Mouse (Mus musculus): ENCODE results near the gene Prss36. TPM values are rescaled to one million over a fixed set of nuclear protein-coding genes. Genes with fewer than 3 reads are reported as not detected.

Gene Prss36
- polyA plus RNA-seq, 1 experiment: 15.9 TPM

DNA sequence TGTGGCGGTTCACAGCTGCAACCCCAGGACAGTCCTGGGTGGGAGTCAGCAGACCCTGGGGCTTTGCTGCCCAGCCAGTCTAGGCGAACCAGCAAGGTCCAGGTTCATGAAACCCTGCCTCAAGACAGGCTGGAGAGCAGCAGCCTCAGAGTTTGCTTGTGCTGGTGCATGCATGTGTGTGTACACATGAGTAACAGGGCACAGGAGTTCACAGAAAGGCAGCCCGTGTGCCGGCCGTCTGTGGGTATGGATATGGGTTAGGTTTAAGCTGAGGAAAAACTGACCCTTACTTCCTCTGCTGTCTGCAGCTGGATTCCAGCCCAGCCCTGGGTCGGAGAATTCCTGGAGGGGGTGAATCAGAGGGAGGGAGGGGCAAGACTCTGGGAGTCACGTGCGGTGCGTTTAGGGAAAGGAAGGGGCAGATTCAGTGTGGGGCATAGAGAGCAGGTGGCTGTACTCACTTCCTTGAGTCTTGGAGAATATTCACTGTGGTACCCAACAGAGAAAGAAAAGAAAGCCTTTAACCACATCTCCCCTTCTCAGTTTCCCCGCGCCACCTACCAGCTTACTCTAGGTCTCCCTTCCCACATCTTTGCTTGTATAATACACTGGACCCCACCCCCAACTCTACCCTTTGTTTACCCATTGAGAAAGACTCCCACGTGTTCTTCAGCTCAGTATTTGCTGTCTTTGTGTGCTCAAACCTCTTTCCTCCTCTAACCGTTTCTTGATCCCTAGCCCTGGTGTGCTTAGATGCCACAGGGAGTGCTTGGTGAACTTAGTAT, 15.0 kb downstream of the Prss36 start:
- no peaks in the 10 kb centered on the region for H3K27me3 ChIP-seq (ENCODE audit: control insufficient read depth, insufficient read depth, low read length)
- 46% methylated on average over 13 of the region's 13 CpGs for WGBS

DNA sequence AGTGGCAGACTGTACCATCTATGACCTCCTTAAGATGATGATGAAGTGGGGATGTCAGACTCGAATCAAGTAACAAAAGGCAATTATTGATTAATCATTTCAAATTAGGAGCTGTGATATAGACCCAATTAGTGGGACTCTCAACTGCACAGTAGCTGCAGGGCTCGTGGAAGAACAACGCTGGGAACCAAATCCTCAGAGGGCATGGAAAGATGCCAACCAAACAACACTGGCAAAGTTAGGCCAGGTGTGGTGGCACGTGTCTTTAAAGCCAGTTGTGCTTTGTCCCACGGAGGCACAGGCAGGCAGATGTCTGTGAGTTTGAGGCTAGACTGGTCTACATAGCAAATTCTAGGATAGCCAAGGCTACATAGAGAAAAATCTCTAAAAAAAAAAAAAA, 15.9 kb downstream of the Prss36 start:
- Histone ChIP-seq H3K4me1 (ENCODE audit: control insufficient read depth, insufficient read depth, low read length) (no peaks in the 10 kb centered on the region), H3K4me3 (replicated peaks; ENCODE audit: insufficient read depth, low read depth, low read length) (no peak overlapping the region), H3K27ac (ENCODE audit: insufficient read depth, low read length) (no peak overlapping the region), H3K27me3 (ENCODE audit: control insufficient read depth, insufficient read depth, low read length) (no peaks in the 10 kb centered on the region)
- TF ChIP-seq POLR2A (IDR thresholded peaks at IDR 0.05; ENCODE audit: borderline replicate concordance, insufficient read depth, low read length) (no peak), CTCF (IDR thresholded peaks at IDR 0.05; ENCODE audit: borderline replicate concordance, insufficient read depth, low read depth, low read length) (no peak)
- 72% methylated on average over 5 of the region's 5 CpGs for WGBS
- DNase-seq: no peak

More for the DNA sequence above, 15.0 kb downstream of the Prss36 start:
- no peaks in the 10 kb centered on the region for H3K4me1 ChIP-seq (ENCODE audit: control insufficient read depth, insufficient read depth, low read length)
- H3K27ac ChIP-seq (ENCODE audit: insufficient read depth, low read length): no peak overlapping the region
- no peak overlapping the region for H3K4me3 ChIP-seq (replicated peaks; ENCODE audit: insufficient read depth, low read depth, low read length)
- TF ChIP-seq CTCF (IDR thresholded peaks at IDR 0.05; ENCODE audit: borderline replicate concordance, insufficient read depth, low read depth, low read length): no peak
- TF ChIP-seq POLR2A (IDR thresholded peaks at IDR 0.05; ENCODE audit: borderline replicate concordance, insufficient read depth, low read length): no peak
- no peak for DNase-seq

DNA sequence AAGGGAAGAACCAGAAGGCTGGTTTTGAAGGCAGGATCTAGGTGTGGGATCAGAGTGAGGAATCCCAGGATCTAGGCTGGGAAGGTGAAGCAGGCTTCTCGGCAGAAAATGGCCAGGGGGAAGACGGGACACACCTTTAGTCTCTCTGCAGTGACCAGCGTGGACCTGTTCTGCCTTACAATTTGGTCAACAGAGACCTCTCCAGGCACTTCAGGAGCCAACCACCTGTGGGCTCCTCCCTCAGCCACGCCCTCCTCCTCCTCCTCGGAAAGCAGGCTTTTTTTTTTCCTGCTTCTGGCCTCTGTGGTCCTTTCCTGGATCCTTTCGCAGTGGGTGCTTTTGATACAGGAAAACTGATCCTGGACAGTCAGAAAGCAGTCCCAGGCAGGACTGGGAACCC, 16.6 kb downstream of the Prss36 start, which contains the start of gene Prss8:
TSS of gene Prss8 (minus strand) at position 182 of the 400 bp plus-strand sequence.
- no peak for TF ChIP-seq CTCF (IDR thresholded peaks at IDR 0.05; ENCODE audit: borderline replicate concordance, insufficient read depth, low read depth, low read length)
- TF ChIP-seq POLR2A (IDR thresholded peaks at IDR 0.05; ENCODE audit: borderline replicate concordance, insufficient read depth, low read length): no peak
- H3K27ac ChIP-seq (ENCODE audit: insufficient read depth, low read length): no peak within 1 kb of the TSS
- H3K4me3 ChIP-seq (replicated peaks; ENCODE audit: insufficient read depth, low read depth, low read length): no peak within 1 kb of the TSS
- no peaks in the 10 kb centered on the region for H3K4me1 ChIP-seq (ENCODE audit: control insufficient read depth, insufficient read depth, low read length)
- 14% methylated on average over 6 of the region's 6 CpGs for WGBS
- H3K27me3 ChIP-seq (ENCODE audit: control insufficient read depth, insufficient read depth, low read length): no peaks in the 10 kb centered on the region
- DNase-seq: no peak

DNA sequence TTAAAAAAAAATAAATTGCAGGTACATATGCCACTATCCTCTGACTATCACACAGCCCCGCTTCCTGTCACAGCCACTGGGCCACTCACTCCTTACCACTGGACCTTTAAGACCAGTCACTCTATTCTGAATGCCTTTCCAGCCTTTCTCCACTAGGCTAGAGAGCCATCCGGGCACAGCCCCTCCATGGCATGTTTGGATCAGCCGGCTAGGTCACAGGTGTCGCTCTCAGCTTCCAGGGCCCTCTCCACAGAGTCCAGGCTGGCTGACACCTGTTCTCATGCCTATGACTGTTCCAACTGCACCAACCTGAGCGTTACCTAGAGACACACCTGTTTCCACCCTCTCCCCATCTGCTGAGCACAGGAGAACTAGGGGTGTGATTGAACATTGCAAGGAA, 17.9 kb downstream of the Prss36 start:
- Histone ChIP-seq H3K27me3 (ENCODE audit: control insufficient read depth, insufficient read depth, low read length) (no peaks in the 10 kb centered on the region), H3K4me3 (replicated peaks; ENCODE audit: insufficient read depth, low read depth, low read length) (no peak overlapping the region), H3K4me1 (ENCODE audit: control insufficient read depth, insufficient read depth, low read length) (no peaks in the 10 kb centered on the region), H3K27ac (ENCODE audit: insufficient read depth, low read length) (no peak overlapping the region)
- no peak for TF ChIP-seq CTCF (IDR thresholded peaks at IDR 0.05; ENCODE audit: borderline replicate concordance, insufficient read depth, low read depth, low read length)
- TF ChIP-seq POLR2A (IDR thresholded peaks at IDR 0.05; ENCODE audit: borderline replicate concordance, insufficient read depth, low read length): no peak
- no peak for DNase-seq
- WGBS: 27% methylated on average over 5 of the region's 5 CpGs

DNA sequence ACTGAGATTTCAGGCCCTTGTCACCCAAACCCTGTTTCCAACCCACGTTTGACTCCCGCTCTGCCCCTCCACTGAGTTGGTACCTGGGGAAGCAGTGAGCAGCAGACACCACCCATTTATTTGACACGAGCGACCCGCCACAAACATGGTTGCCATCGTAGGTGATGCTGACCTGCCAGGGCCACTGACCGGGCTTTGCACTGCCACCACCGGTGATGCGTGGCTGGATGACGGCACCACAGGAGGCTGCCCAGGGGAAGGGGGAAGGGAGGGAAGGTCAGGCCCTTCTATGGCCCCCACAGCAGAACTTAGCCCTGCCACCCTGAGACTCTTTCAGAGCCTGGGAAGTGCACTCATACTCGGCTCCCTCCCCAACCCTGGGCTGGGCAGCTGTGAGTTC, 18.8 kb downstream of the Prss36 start:
- no peak overlapping the region for H3K4me3 ChIP-seq (replicated peaks; ENCODE audit: insufficient read depth, low read depth, low read length)
- 74% methylated on average over 11 of the region's 11 CpGs for WGBS
- H3K27me3 ChIP-seq (ENCODE audit: control insufficient read depth, insufficient read depth, low read length): no peaks in the 10 kb centered on the region
- no peak overlapping the region for H3K27ac ChIP-seq (ENCODE audit: insufficient read depth, low read length)
- TF ChIP-seq CTCF (IDR thresholded peaks at IDR 0.05; ENCODE audit: borderline replicate concordance, insufficient read depth, low read depth, low read length) (no peak), POLR2A (IDR thresholded peaks at IDR 0.05; ENCODE audit: borderline replicate concordance, insufficient read depth, low read length) (no peak)
- no peaks in the 10 kb centered on the region for H3K4me1 ChIP-seq (ENCODE audit: control insufficient read depth, insufficient read depth, low read length)
- no peak for DNase-seq

DNA sequence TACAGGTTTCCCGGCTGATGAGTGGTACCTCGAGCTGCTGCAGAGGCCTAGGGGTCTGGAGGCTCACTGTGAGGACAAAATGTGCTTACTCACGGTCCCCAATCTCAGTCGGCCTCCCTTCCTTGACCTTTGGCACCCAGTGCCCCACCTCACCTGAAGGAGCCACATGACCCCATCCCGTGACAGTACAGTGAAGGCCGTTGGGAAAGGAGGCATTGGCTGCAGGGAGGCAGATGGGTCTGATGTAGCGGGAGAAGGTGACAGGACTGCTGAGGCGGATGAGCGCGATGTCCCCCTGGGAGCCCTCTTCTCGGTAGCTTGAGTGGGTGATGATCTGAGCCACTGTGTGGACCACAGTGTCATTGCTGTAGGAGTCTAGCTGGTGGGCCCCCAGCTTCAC, 19.7 kb downstream of the Prss36 start:
- H3K4me1 ChIP-seq (ENCODE audit: control insufficient read depth, insufficient read depth, low read length): no peaks in the 10 kb centered on the region
- 73% methylated on average over 11 of the region's 11 CpGs for WGBS
- no peak overlapping the region for H3K27ac ChIP-seq (ENCODE audit: insufficient read depth, low read length)
- no peak for TF ChIP-seq CTCF (IDR thresholded peaks at IDR 0.05; ENCODE audit: borderline replicate concordance, insufficient read depth, low read depth, low read length)
- no peak for TF ChIP-seq POLR2A (IDR thresholded peaks at IDR 0.05; ENCODE audit: borderline replicate concordance, insufficient read depth, low read length)
- H3K4me3 ChIP-seq (replicated peaks; ENCODE audit: insufficient read depth, low read depth, low read length): no peak overlapping the region
- DNase-seq: no peak
- H3K27me3 ChIP-seq (ENCODE audit: control insufficient read depth, insufficient read depth, low read length): no peaks in the 10 kb centered on the region

DNA sequence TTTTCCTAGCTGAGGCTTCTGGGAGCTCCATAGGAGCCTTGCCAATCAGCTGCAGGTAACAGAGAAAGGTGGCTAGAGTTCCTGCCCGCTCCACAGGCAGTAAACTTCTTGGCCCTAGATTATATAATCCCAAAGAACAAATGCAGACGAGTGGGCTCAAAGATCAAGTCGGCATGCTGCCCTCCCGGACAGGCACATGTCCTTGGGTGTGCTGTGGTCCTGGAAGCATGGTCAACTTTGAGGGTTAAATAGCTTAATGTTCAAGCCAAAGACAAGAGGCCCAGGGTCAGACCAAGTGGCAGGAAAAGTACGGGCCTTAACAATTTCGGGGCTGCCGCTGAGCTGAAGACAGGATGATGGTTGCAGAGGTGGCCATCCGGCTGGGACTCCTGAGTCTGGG, 20.5 kb downstream of the Prss36 start:
- TF ChIP-seq CTCF (IDR thresholded peaks at IDR 0.05; ENCODE audit: borderline replicate concordance, insufficient read depth, low read depth, low read length) (no peak), POLR2A (IDR thresholded peaks at IDR 0.05; ENCODE audit: borderline replicate concordance, insufficient read depth, low read length) (no peak)
- WGBS: 84% methylated on average over 8 of the region's 8 CpGs
- no peak for DNase-seq

DNA sequence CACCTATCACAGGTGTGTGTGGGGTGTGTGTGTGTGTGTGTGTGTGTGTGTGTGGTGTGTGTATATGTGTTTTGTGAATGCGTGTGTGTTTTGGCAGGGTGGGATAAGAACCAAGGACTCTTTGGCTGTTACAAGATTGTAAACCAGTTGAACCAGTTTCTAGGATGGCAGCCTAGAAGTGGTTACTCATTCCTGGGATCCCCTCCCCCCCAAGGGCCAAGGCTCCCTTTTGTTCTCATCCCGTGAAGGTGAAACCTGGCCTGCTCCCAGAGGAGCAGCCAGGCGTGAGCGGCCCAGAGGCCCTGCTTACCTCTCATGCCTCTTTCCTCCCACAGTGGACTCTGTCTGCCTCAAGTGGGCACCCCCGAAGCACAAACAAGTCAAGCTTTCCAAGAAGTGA, 21.3 kb downstream of the Prss36 start:
- 68% methylated on average over 5 of the region's 5 CpGs for WGBS
- no peak for DNase-seq
- Histone ChIP-seq H3K27ac (ENCODE audit: insufficient read depth, low read length) (no peak overlapping the region), H3K4me3 (replicated peaks; ENCODE audit: insufficient read depth, low read depth, low read length) (no peak overlapping the region), H3K27me3 (ENCODE audit: control insufficient read depth, insufficient read depth, low read length) (no peaks in the 10 kb centered on the region), H3K4me1 (ENCODE audit: control insufficient read depth, insufficient read depth, low read length) (no peaks in the 10 kb centered on the region)
- no peak for TF ChIP-seq CTCF (IDR thresholded peaks at IDR 0.05; ENCODE audit: borderline replicate concordance, insufficient read depth, low read depth, low read length)
- TF ChIP-seq POLR2A (IDR thresholded peaks at IDR 0.05; ENCODE audit: borderline replicate concordance, insufficient read depth, low read length): no peak

More for the DNA sequence above, 20.5 kb downstream of the Prss36 start:
- no peaks in the 10 kb centered on the region for H3K27me3 ChIP-seq (ENCODE audit: control insufficient read depth, insufficient read depth, low read length)
- no peak overlapping the region for H3K4me3 ChIP-seq (replicated peaks; ENCODE audit: insufficient read depth, low read depth, low read length)
- no peak overlapping the region for H3K27ac ChIP-seq (ENCODE audit: insufficient read depth, low read length)
- no peaks in the 10 kb centered on the region for H3K4me1 ChIP-seq (ENCODE audit: control insufficient read depth, insufficient read depth, low read length)
